Mouse (Mus musculus) kidney, adult 11 months (tissue): ENCODE data around the gene Tmem123.
A peak's percentile ranks its signal among the peaks of the same experiment; 100 is the strongest.

Source experiments
- DNase-seq: peaks from one replicate; pipeline ENCODE4 v3.0.0; 2022

Gene Tmem123

DNA sequence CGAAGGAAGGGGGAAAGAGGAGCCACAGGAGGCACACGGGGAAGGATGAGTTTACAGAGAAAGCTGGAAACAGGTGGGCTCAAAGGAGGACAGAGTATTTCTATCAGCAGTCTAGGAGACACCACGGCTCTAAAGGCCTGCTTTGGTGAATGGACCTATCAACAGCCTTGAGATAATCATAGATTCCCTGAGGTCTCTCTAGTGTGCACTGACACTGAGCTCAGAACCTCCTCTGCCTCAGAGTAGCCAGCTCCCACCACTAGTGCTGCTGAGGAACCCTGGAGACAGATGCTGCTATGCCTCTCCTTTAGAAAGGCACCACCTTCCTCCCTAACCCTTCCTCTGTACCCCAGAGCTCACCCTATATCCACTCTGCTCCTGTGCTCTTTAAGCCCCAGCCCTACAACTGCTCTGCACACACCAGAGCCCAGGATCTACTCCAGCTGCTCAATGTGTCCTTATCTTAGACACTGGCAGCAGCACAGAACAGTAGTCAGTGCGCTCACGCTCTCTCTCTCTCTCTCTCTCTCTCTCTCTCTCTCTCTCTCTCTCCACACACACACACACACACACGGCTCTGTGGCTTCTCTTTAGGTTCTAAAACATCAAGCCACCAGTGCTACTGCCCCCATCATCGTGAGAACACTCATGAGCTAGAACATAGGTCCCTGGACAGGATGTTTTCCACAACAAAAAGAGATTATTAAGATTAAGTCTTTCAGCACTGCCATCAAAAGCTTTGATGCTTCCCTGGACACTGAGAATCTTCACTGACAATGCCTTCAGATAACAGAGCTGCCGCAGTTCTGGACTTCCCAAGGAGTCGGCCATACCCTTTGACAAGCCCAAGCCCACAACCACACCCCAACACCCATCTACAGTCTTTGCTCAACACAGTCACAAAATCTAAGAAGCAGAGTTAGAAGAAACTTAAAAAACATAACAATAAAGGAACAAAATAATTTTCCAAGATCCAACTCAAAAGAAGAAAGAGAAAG, 66.0 kb downstream of the Tmem123 start:
- DNase-seq = no peak

DNA sequence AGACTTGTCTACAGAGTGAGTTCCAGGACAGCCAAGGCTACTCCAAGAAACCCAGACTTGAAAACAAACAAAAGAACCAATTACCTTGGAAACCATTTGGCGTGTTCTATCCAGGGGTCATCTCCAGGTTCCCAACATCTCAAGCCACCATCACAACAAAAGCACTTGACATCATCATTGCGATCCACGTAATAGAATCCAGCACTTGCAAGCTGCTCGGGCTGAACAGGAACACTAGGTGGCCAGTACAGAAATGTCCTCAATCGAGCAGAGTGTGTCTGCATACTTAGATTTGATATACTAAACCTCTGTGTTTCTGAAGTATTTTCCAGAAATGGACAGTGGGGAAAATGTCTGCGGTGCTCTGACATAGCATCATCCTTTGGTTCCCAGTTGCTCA, 69.6 kb downstream of the Tmem123 start:
- DNase-seq = no peak

DNA sequence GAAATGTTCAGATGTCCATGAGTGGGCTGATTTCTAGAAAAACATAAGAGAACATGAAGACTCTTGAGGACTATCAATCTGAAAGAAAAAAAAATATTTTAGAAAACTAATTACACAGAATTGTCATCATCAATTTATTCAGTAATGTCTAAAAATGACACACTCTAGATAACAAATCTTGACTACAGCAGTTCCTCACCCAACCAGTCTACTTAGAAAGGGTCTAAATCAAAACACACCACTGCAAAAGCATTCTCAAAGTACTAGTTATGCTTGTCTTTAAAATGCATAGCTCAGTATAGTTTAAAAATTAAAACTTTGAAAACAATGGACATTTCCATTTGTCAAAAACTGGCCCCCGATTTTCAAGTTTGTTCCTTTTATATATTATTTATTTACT, 71.5 kb downstream of the Tmem123 start:
- no peak for DNase-seq

DNA sequence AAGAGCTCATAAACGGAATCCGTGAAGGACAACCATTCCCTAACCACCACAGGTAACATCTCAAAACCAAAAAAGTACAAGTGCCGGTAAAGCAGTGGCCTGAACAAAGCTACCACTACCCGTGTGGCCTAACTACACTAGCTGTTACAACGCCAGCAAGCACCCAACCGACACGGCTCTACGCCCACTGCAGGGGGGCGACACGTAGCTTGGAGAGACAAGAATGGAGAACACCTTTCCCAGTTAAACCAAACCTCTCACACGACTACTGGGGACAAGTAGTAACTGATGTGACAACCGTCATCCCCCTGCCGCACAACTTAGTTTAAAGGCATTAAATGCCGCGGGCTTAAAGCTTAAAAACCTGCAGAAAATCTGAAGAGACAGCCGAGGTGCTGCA, 72.5 kb downstream of the Tmem123 start:
- peak; percentile 45 for DNase-seq

DNA sequence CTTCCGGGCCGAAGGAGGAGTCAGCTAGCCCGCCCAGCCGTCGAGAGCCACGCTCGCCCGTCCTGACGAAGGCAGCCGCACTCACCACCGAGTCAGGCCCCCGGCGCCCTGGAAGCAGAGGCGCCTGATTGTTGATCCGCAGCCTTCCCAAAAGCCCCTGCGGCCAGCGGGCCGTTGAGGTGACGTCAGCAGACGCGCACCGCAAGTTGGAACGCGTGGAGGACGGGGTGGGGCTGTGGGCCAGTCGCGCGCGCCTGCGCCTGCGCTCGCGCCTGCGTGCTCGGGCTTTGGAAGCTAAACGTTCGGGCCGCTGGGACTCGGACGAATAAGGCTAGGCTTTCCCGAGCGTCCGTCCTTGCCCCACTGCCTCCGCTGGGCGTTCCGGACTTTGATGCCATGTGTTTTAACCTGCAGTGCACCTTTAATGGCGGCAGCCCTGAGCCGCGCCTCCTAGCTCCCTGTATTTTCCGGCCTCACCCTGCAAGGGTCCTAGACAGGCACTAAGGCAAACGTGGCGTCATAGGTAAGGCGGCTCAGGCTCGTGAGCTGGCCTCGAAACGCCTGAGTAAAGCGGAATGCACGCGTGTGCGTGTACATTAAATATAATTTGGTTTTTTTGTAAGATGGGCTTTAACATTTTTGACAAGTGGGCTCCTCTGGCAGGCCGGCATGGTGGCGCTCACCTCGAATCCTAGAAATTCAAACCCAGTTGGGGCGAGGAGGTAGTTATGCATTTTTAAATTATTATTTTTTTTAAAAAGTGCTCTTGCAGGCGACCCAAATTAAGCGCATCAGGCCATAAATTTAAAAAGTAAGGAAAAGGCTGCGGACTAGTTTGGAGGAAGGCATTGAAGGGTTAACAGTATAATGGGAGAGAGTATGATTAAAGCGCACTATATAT, 73.3 kb downstream of the Tmem123 start, which contains the start of gene Birc2:
Gene Birc2 (minus strand): TSS at position 160 of the 901 bp plus-strand sequence.
- peak; percentile 97 for DNase-seq

DNA sequence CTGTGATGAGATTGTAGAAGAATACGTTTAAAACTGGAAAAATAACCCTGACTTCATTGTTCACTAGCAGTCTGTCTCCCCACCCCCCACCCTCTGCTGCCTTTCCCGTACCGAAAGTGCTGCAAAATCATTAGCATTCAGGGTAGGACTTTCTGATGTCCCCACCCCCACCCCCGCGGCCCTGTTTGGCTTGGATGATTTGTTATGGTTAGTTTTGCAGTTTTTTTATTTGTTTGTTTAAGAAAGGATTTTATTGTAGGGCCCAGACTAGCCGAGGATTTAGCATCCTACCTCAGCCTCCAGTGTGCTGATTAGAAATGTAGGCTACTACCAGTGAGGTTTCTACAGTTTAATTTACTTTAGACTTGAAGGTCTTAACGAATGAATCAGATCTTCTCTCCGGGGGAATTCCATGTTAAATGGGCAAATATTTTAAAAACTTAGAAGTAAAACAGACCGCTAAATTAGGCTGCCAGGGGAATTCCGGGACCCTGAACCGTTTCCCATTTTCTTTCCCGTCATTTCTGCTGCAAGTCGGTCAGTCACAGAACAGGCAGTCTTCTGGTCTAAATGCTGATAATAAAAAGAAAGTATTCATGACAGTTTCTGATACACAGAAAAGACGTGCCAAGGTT, 74.1 kb downstream of the Tmem123 start:
- DNase-seq = no peak

DNA sequence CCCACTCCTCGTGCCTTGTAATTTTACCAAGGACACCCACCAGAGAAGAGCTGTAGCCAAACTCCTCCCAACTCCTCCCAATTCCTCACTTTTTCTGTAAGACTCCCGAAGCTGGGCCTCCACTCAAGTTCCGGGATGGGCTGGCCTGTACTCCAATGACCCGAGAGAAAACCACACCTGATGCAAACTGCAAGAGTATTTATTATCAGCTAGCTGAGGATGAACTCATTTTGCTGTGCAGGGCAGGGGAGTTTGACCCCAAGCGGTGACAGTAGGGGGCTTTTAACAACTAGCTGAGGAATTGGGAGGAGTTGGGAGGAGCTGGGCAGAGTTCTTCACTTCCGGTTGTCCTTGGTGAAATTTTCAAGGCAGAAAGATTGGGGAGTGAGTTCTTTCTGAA, 77.4 kb downstream of the Tmem123 start:
- no peak for DNase-seq
